31 mouse cellular contexts compared by ENCODE assay signal in the genomic region with DNA sequence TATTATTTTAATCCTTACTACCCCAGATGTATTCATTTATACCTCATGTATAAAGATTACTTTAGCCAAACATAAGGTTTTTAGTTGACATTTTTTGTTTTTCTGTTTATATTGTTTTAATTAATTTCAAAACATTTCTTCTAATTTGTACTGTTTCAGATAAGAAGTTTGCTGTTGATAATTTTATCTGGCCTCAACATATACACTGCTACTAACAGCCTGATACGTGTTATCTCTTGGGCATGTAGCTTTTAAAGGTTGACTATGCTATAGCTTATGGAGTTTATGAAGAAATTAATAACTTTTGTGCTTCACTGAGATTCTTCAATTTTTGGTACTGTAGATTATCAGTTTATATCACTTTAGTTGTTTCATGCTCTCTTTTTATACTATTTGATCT.
"Had no signal": no experiment of that assay in that cellular context is flagged by ENCODE, and none has a peak within 500 bp of the region (broad histone marks: within the 10 kb centered on the region; RNA-seq: fewer than 3 reads in every experiment).

No protein-coding gene starts in this region.

- H3K27ac ChIP-seq: limb, embryonic 10.5 days; limb, embryonic 12.5 days; limb, embryonic 13.5 days; limb, embryonic 15.5 days; liver, embryonic 12.5 days; liver, embryonic 13.5 days; liver, embryonic 14.5 days; liver, embryonic 15.5 days; lung, embryonic 15.5 days; macrophage; midbrain, embryonic 10.5 days; midbrain, embryonic 12.5 days; midbrain, embryonic 13.5 days; midbrain, embryonic 15.5 days; neural tube, embryonic 12.5 days had no signal

- H3K4me1 ChIP-seq: limb, embryonic 10.5 days; limb, embryonic 12.5 days; limb, embryonic 13.5 days; limb, embryonic 15.5 days; liver, embryonic 12.5 days; liver, embryonic 13.5 days; liver, embryonic 15.5 days; lung, embryonic 15.5 days; megakaryocyte, embryonic 14.5 days; midbrain, embryonic 10.5 days; midbrain, embryonic 12.5 days; midbrain, embryonic 13.5 days; midbrain, embryonic 15.5 days; neural tube, embryonic 12.5 days had no signal

- ATAC-seq: liver, embryonic 12.5 days; lung, postnatal 0 days; midbrain, embryonic 13.5 days; midbrain, embryonic 15.5 days; midbrain, embryonic 16.5 days had no signal

- H3K9ac ChIP-seq: limb, embryonic 12.5 days; limb, embryonic 13.5 days; limb, embryonic 15.5 days; liver, embryonic 12.5 days; liver, embryonic 13.5 days; liver, embryonic 14.5 days; liver, embryonic 15.5 days; lung, embryonic 14.5 days; lung, embryonic 15.5 days; midbrain, embryonic 12.5 days; midbrain, embryonic 13.5 days; midbrain, embryonic 15.5 days; neural tube, embryonic 12.5 days had no signal

- H3K27me3 ChIP-seq: limb, embryonic 12.5 days; limb, embryonic 13.5 days; limb, embryonic 15.5 days; liver, embryonic 12.5 days; liver, embryonic 13.5 days; liver, embryonic 15.5 days; lung, embryonic 15.5 days; megakaryocyte, embryonic 14.5 days; midbrain, embryonic 12.5 days; midbrain, embryonic 13.5 days; midbrain, embryonic 15.5 days; neural tube, embryonic 12.5 days had no signal

- H3K4me2 ChIP-seq: limb, embryonic 12.5 days; limb, embryonic 13.5 days; limb, embryonic 15.5 days; liver, embryonic 11.5 days; liver, embryonic 12.5 days; liver, embryonic 13.5 days; liver, embryonic 15.5 days; lung, embryonic 14.5 days; lung, embryonic 15.5 days; midbrain, embryonic 11.5 days; midbrain, embryonic 12.5 days; midbrain, embryonic 13.5 days; midbrain, embryonic 15.5 days; neural tube, embryonic 12.5 days had no signal

- H3K36me3 ChIP-seq: limb, embryonic 10.5 days; limb, embryonic 12.5 days; limb, embryonic 13.5 days; limb, embryonic 15.5 days; liver, embryonic 12.5 days; liver, embryonic 13.5 days; liver, embryonic 15.5 days; lung, embryonic 15.5 days; midbrain, embryonic 10.5 days; midbrain, embryonic 12.5 days; midbrain, embryonic 13.5 days; midbrain, embryonic 15.5 days; neural tube, embryonic 12.5 days had no signal

- H3K4me3 ChIP-seq: limb, embryonic 10.5 days; limb, embryonic 12.5 days; limb, embryonic 13.5 days; limb, embryonic 15.5 days; liver, embryonic 12.5 days; liver, embryonic 13.5 days; liver, embryonic 15.5 days; lung, embryonic 15.5 days; megakaryocyte, embryonic 14.5 days; midbrain, embryonic 10.5 days; midbrain, embryonic 12.5 days; midbrain, embryonic 13.5 days; midbrain, embryonic 15.5 days; myocyte; neural tube, embryonic 12.5 days had no signal

- H3K9me3 ChIP-seq: limb, embryonic 10.5 days; limb, embryonic 12.5 days; limb, embryonic 13.5 days; limb, embryonic 15.5 days; liver, embryonic 12.5 days; liver, embryonic 13.5 days; liver, embryonic 15.5 days; lung, embryonic 15.5 days; midbrain, embryonic 10.5 days; midbrain, embryonic 12.5 days; midbrain, embryonic 13.5 days; midbrain, embryonic 15.5 days; neural tube, embryonic 12.5 days had no signal

- DNase-seq: left cerebral cortex, postnatal 4 days; liver; liver, embryonic 13.5 days; lung, adult 18-20 months; lung, adult 2 months; lung, embryonic 14.5 days; lung, postnatal 10 days; lung, postnatal 14 days; lung, postnatal 36 days; lung, postnatal 4 days; midbrain, embryonic 14.5 days had no signal
